Mouse (Mus musculus): ENCODE measurements at regions not wholly inside any gene's neighbourhood (a gene's known extent, or its start where the extent isn't known, plus 50 kb on each side); places are given as distances from the start of the nearest gene placed in this dataset.

DNA sequence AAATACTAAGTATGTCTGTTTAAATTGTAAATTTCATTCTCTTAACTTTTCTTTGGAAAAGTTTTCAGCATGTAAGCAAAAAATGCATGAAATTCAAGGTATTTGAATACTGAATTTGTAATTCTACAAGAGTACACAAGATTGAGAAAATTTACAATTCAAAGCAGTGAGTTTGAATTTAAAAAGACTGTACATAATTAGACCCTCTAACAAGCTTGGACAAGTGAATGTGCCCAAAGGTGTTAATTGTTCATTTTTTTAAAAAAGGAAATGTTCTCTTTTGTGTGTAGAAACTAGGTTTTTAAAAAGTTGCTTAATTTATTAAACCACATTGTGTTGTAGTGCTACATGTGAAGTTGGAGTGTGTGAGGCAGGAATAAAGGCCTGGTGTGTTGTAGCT is 174.9 kb upstream of the Arhgap24 start:
- H3K4me1 ChIP-seq (ENCODE audit: control insufficient read depth, insufficient read depth, low read length) = no peaks in the 10 kb centered on the region
- H3K27me3 ChIP-seq (ENCODE audit: control insufficient read depth, insufficient read depth, low read length) = no peaks in the 10 kb centered on the region
- H3K9ac ChIP-seq (ENCODE audit: low read length) = no peak overlapping the region
- no peak overlapping the region for H3K4me3 ChIP-seq (ENCODE audit: low read depth, low read length)
- no peak overlapping the region for H3K27ac ChIP-seq (ENCODE audit: low read depth, low read length)
- no peaks in the 10 kb centered on the region for H3K36me3 ChIP-seq (ENCODE audit: control insufficient read depth, insufficient read depth, low read length)
- H3K4me2 ChIP-seq (ENCODE audit: low read depth) = no peak overlapping the region
- DNase-seq (ENCODE audit: low spot score) (no peak), ATAC-seq (ENCODE audit: insufficient read depth, low FRiP score, low TSS enrichment) (no peak)
- no peaks in the 10 kb centered on the region for H3K9me3 ChIP-seq (ENCODE audit: control insufficient read depth, low read length)

DNA sequence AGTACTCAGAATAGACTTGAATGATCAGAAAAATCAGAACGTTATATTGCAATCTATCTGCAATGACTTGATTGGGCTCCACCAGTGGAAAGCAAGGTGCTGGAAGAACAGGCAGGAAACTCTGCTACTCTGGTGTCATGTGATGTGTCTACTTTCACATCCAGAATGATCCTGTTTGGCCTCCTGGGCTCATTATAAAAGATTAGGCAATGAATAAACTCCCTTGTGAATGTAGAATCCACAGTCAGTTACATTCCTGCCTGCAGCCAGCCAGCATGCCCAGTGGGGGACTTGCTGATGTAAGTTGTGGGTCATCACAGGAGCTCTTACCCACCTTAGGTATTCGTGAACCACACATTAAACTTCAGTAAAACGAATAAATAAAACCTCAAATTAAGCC is 174.5 kb upstream of the Arhgap24 start:
- H3K9me3 ChIP-seq (ENCODE audit: control insufficient read depth, low read length) = no peaks in the 10 kb centered on the region
- DNase-seq (ENCODE audit: low spot score) (no peak), ATAC-seq (ENCODE audit: insufficient read depth, low FRiP score, low TSS enrichment) (no peak)
- H3K4me2 ChIP-seq (ENCODE audit: low read depth) = no peak overlapping the region
- H3K27me3 ChIP-seq (ENCODE audit: control insufficient read depth, insufficient read depth, low read length) = no peaks in the 10 kb centered on the region
- H3K27ac ChIP-seq (ENCODE audit: low read depth, low read length) = no peak overlapping the region
- no peaks in the 10 kb centered on the region for H3K36me3 ChIP-seq (ENCODE audit: control insufficient read depth, insufficient read depth, low read length)
- no peaks in the 10 kb centered on the region for H3K4me1 ChIP-seq (ENCODE audit: control insufficient read depth, insufficient read depth, low read length)
- H3K9ac ChIP-seq (ENCODE audit: low read length) = no peak overlapping the region
- no peak overlapping the region for H3K4me3 ChIP-seq (ENCODE audit: low read depth, low read length)
- WGBS = 87% methylated on average over 3 of the region's 3 CpGs

DNA sequence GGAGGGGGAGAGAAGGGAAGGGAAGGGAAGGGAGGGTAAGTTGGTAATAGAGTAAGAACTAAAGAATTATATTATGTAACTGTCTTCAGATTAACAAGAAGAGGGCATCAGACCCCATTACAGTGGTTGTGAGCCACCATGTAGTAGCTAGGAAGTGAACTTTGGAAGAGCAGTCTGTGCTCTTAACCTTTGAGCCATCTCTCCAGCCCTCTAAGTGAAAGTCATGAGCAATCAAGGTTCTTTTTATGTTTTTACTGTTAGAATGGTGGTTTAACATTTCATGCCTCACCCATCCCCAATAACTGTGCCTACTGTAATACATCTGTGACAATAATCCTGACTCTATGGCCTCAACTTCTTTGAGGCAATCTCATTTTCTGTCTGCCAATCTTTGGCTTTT is 169.6 kb upstream of the Arhgap24 start:
- ATAC-seq (ENCODE audit: insufficient read depth, low FRiP score, low TSS enrichment) = no peak
- H3K9ac ChIP-seq (ENCODE audit: low read length) = no peak overlapping the region
- no peak overlapping the region for H3K27ac ChIP-seq (ENCODE audit: low read depth, low read length)
- no peaks in the 10 kb centered on the region for H3K36me3 ChIP-seq (ENCODE audit: control insufficient read depth, insufficient read depth, low read length)
- no peaks in the 10 kb centered on the region for H3K9me3 ChIP-seq (ENCODE audit: control insufficient read depth, low read length)
- H3K4me1 ChIP-seq (ENCODE audit: control insufficient read depth, insufficient read depth, low read length) = no peaks in the 10 kb centered on the region
- H3K27me3 ChIP-seq (ENCODE audit: control insufficient read depth, insufficient read depth, low read length) = no peaks in the 10 kb centered on the region
- H3K4me2 ChIP-seq (ENCODE audit: low read depth) = no peak overlapping the region
- no peak for DNase-seq (ENCODE audit: low spot score)
- H3K4me3 ChIP-seq (ENCODE audit: low read depth, low read length) = no peak overlapping the region

DNA sequence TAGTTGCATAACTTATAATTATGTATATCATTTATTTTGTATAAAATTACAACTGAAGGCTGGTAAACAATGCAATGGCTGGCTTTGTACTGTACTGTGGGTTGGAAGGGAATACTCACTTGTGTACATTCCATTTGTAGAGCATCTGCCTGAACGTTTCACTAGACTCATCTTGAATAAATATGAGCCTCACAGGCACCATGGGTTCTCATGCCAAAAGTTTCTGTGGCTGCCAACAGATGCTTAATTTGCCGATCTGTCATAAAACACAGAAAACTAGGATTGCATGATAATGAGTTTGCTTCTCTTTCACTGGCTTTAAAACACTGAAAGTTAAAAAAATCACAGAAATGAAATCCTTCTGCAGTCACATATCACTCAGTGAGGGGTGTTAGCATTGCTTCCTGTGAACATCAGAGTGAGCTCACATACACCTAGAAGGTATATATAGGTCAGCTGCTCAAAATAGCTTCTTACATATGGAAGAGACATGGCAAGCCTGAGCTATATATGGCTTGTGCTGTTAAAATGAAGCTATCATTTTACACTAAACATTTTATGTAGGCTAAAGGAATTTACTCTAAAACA is 152.9 kb upstream of the Arhgap24 start:
- DNase-seq (ENCODE audit: low spot score) (no peak), ATAC-seq (ENCODE audit: insufficient read depth, low FRiP score, low TSS enrichment) (no peak)
- Histone ChIP-seq H3K4me1 (ENCODE audit: control insufficient read depth, insufficient read depth, low read length) (no peaks in the 10 kb centered on the region), H3K4me2 (ENCODE audit: low read depth) (no peak overlapping the region), H3K9me3 (ENCODE audit: control insufficient read depth, low read length) (no peaks in the 10 kb centered on the region), H3K27ac (ENCODE audit: low read depth, low read length) (no peak overlapping the region), H3K9ac (ENCODE audit: low read length) (no peak overlapping the region), H3K27me3 (ENCODE audit: control insufficient read depth, insufficient read depth, low read length) (no peaks in the 10 kb centered on the region), H3K36me3 (ENCODE audit: control insufficient read depth, insufficient read depth, low read length) (no peaks in the 10 kb centered on the region), H3K4me3 (ENCODE audit: low read depth, low read length) (no peak overlapping the region)
- WGBS = 74% methylated on average over 2 of the region's 2 CpGs

DNA sequence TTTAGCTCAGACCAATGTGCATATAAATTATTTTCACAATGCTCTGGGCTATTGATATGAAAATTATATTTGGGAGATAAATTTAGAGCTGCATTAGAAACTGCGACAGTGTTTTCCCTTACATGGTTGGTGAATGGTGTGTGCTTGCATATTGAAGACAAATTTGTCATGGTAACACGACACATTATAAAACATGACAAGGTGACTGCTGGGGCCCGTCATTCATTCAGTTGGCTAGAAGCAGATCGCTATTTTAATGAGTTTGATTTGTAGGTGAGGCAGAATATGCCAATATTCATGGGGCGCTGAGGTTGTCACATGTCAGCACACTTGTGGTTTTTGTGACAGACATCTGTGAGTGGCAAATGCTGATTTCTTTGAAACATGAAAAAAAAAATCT is 147.3 kb upstream of the Arhgap24 start:
- no peak overlapping the region for H3K27ac ChIP-seq (ENCODE audit: low read depth, low read length)
- H3K36me3 ChIP-seq (ENCODE audit: control insufficient read depth, insufficient read depth, low read length) = no peaks in the 10 kb centered on the region
- no peaks in the 10 kb centered on the region for H3K4me1 ChIP-seq (ENCODE audit: control insufficient read depth, insufficient read depth, low read length)
- no peak overlapping the region for H3K4me3 ChIP-seq (ENCODE audit: low read depth, low read length)
- H3K9me3 ChIP-seq (ENCODE audit: control insufficient read depth, low read length) = no peaks in the 10 kb centered on the region
- 81% methylated on average over 5 of the region's 5 CpGs for WGBS
- H3K27me3 ChIP-seq (ENCODE audit: control insufficient read depth, insufficient read depth, low read length) = no peaks in the 10 kb centered on the region
- no peak overlapping the region for H3K9ac ChIP-seq (ENCODE audit: low read length)
- H3K4me2 ChIP-seq (ENCODE audit: low read depth) = no peak overlapping the region
- DNase-seq (ENCODE audit: low spot score) (no peak), ATAC-seq (ENCODE audit: insufficient read depth, low FRiP score, low TSS enrichment) (no peak)

DNA sequence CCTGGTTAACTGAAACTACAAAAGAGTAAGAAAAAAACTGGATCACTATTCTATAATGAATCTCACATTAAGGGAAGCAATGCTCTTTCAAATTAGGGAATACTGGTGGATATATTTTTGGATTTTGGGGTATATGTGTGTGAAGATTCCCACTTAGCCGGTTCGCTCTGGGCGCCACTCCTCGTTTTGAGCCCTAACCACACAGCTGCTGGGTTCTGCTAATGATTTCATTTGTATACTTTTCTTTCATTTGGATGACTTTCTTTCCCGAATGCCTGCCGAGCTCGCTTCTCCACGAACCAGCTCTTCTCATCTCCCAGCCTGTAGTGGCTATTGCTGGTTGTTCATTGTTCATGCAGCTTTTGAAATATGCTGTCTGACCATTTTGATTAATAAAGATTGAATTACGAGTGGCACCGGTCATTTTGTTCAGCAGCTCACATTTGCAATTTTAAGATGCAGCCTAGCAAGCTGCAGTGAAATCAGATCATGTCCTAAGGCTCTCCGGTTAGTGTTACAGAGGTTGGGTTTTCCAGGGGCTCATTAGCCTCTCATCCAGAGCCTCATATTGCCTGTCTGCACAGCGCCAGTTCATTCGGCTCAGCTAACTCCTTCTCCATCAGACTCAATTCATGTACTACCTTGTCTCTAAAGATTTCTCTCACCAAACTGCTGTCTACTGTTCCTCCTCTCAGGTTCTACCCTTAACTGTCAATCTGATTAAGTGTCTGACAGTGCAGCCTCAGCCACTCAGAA is 146.6 kb upstream of the Arhgap24 start:
- no peaks in the 10 kb centered on the region for H3K4me1 ChIP-seq (ENCODE audit: control insufficient read depth, insufficient read depth, low read length)
- no peak overlapping the region for H3K4me3 ChIP-seq (ENCODE audit: low read depth, low read length)
- no peak overlapping the region for H3K9ac ChIP-seq (ENCODE audit: low read length)
- no peak for DNase-seq (ENCODE audit: low spot score)
- H3K36me3 ChIP-seq (ENCODE audit: control insufficient read depth, insufficient read depth, low read length) = no peaks in the 10 kb centered on the region
- no peak for ATAC-seq (ENCODE audit: insufficient read depth, low FRiP score, low TSS enrichment)
- WGBS = 81% methylated on average over 13 of the region's 13 CpGs
- no peaks in the 10 kb centered on the region for H3K9me3 ChIP-seq (ENCODE audit: control insufficient read depth, low read length)
- no peak overlapping the region for H3K4me2 ChIP-seq (ENCODE audit: low read depth)
- no peak overlapping the region for H3K27ac ChIP-seq (ENCODE audit: low read depth, low read length)
- H3K27me3 ChIP-seq (ENCODE audit: control insufficient read depth, insufficient read depth, low read length) = no peaks in the 10 kb centered on the region

DNA sequence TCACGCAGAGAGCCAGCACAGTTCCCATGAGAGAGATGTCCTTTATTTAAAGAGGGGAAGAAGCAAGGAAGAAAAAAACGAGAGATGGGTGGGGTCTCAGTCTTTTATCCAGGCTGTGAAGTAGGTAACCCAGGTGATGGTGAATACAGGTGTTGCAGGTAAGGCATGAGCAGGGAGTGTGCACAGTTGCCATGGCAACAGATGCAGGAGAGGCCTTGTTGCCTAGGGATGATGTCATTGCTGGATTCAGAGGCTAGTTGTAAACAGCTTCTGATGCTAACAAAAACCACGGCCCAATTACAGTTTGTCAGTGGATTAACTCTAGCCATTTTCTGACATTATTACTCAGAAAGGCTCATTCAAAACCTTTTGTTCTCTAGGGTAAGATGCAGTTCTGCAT is 114.7 kb upstream of the Arhgap24 start:
- Histone ChIP-seq H3K4me3 (ENCODE audit: low read depth, low read length) (no peak overlapping the region), H3K4me1 (ENCODE audit: control insufficient read depth, insufficient read depth, low read length) (no peaks in the 10 kb centered on the region), H3K9me3 (ENCODE audit: control insufficient read depth, low read length) (no peaks in the 10 kb centered on the region), H3K4me2 (ENCODE audit: low read depth) (no peak overlapping the region), H3K27me3 (ENCODE audit: control insufficient read depth, insufficient read depth, low read length) (no peaks in the 10 kb centered on the region), H3K27ac (ENCODE audit: low read depth, low read length) (no peak overlapping the region), H3K36me3 (ENCODE audit: control insufficient read depth, insufficient read depth, low read length) (no peaks in the 10 kb centered on the region), H3K9ac (ENCODE audit: low read length) (no peak overlapping the region)
- ATAC-seq (ENCODE audit: insufficient read depth, low FRiP score, low TSS enrichment) = no peak
- no peak for DNase-seq (ENCODE audit: low spot score)
- WGBS = 78% methylated on average over 3 of the region's 3 CpGs

DNA sequence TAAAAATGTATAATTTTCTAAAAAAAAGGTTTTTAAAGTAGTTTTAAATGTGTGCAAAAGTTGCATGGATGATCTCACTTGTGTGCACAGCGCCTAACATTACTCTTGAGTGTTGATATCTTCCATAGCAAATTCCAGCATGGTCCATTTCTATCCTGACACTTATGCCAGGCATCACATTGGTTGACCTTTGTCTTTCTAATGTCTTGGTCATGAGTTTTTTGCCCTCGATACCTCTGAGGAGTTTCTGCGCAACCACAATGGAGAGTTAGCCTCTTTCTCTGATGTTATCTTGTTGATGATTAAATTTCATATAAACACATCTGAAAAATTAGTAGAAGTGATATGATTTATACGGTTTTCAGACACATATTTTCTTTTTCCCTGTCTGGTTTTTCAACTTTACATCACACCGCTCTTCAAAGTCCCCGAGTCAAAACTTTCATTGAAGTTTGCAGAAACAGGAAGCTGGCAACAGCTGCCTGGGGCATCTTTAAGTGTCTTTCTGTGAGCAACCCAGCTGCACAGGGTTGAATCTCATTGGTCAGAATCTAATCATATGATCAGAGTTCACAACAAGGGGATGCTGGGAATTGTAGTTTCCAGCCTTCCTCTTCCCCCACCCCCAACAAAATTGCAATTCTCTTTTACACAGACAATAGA is 107.8 kb upstream of the Arhgap24 start:
- Histone ChIP-seq H3K27ac (ENCODE audit: low read depth, low read length) (no peak overlapping the region), H3K9ac (ENCODE audit: low read length) (no peak overlapping the region), H3K36me3 (ENCODE audit: control insufficient read depth, insufficient read depth, low read length) (no peaks in the 10 kb centered on the region), H3K4me2 (ENCODE audit: low read depth) (no peak overlapping the region), H3K4me1 (ENCODE audit: control insufficient read depth, insufficient read depth, low read length) (no peaks in the 10 kb centered on the region), H3K9me3 (ENCODE audit: control insufficient read depth, low read length) (no peaks in the 10 kb centered on the region), H3K4me3 (ENCODE audit: low read depth, low read length) (no peak overlapping the region), H3K27me3 (ENCODE audit: control insufficient read depth, insufficient read depth, low read length) (no peaks in the 10 kb centered on the region)
- DNase-seq (ENCODE audit: low spot score) = peak; percentile 26
- 72% methylated on average over 6 of the region's 6 CpGs for WGBS
- ATAC-seq (ENCODE audit: insufficient read depth, low FRiP score, low TSS enrichment) = peak; percentile 69

Measured in neural tube, embryonic 11.5 days (tissue).